Mouse (Mus musculus) B cell, adult 67 days (primary cell): ENCODE measurements around the gene Fat3. TPM values are rescaled to one million over a fixed set of nuclear protein-coding genes. Genes with fewer than 3 reads are reported as not detected.

Experiments
- total RNA-seq, 2 experiments: library from RNA; stranded (reverse); gene quantifications; 4 replicates each; pipeline ENCODE4 v1.2.4; 2023

Gene Fat3
- total RNA-seq = not detected

GRCm38 (mm10) chr9:16501186-16501711 lies at the start of gene Fat3:
Fat3 (minus strand) TSS chr9:16501285.

GRCm38 (mm10) chr9:15874506-15875160 lies 626.5 kb downstream of the Fat3 start, which contains the start of gene Mtnr1b:
Mtnr1b (minus strand) TSS chr9:15874556.

